Mouse (Mus musculus) left cerebral cortex, postnatal 14 days (tissue): ENCODE data around the gene Rrp7a. TPM values are rescaled to one million over a fixed set of nuclear protein-coding genes. Genes with fewer than 3 reads are reported as not detected.
"Not testable (repeated sequence)": the region's sequence is repeated elsewhere in the genome, so short reads cannot be mapped to it uniquely, and the experiment has no call there.

Experiments
- DNase-seq, 2 experiments: peaks; one replicate each; pipeline ENCODE4 v3.0.0; 2021 to 2022; ENCODE audit warnings: low spot score in 2 of 2, mixed read lengths in 1 of 2
- intact Hi-C: fragments of 180-260 bp; cut with DNase I; formaldehyde crosslinking; loops from one replicate; pipeline ENCODE4 v1.15.1; 2025
- total RNA-seq, 2 experiments: library from RNA; stranded (reverse); gene quantifications; 2 replicates each; pipeline ENCODE4 v1.2.3; 2021

Gene Rrp7a
- total RNA-seq, 2 experiments from 2014 or later, result 131 to 151 TPM

DNA sequence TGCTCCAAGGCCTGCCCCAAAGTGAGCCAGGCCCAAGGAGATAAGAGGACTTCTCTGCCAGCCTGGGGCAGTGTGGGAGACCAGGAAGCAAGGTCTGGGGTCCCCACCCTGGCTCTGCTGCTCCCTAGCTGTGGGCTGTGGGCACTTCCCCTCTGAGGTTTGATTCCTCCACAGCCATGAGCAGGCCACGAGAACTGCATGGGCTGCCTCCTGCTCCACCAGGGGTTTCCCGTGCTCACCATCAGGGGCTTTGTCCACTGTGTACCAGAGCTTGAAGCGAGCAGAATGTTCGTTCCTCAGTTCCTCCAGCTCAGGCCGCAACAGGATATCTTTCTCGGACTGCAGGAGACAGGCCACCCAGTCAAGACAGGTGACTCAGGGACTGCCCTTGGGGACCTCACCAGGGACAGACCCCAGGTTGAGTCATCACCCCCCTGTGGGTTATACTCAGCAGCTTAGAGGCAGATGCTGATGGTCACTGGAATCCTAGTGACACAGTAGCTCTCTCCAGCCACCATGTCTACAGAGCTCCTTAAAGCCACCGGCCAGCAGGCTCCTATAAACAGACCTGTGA, 36.1 kb upstream of the Rrp7a start:
- DNase-seq, result no peak
- intact Hi-C loops, result loop anchor here (5.0 to 10.0 kb wide), 2 partner anchors 49 to 356 kb away; partner anchors contain the start of gene Ttll1

DNA sequence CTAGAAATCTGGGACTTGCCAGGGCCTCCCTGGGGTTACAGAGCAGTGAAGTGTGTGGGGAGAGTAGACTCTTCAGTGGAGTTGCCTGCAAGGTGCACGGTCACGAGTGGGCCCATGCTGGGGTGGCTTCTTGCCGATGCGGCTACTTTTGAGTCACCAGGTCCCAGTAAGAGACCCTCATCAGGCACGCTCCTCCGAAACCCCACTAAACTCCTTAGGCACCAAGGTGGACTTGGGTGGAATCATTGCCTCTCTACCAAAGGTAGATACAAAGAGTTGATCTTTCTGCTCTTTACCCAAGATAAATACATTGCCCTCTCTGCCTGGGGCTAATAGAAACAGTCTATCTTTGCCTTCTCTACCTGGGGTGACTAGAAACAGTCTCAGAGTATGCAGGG, 35.1 kb upstream of the Rrp7a start:
- no peak for DNase-seq
- intact Hi-C loops, result loop anchor here (5.0 to 10.0 kb wide), 2 partner anchors 50 to 357 kb away; partner anchors contain the start of gene Ttll1

DNA sequence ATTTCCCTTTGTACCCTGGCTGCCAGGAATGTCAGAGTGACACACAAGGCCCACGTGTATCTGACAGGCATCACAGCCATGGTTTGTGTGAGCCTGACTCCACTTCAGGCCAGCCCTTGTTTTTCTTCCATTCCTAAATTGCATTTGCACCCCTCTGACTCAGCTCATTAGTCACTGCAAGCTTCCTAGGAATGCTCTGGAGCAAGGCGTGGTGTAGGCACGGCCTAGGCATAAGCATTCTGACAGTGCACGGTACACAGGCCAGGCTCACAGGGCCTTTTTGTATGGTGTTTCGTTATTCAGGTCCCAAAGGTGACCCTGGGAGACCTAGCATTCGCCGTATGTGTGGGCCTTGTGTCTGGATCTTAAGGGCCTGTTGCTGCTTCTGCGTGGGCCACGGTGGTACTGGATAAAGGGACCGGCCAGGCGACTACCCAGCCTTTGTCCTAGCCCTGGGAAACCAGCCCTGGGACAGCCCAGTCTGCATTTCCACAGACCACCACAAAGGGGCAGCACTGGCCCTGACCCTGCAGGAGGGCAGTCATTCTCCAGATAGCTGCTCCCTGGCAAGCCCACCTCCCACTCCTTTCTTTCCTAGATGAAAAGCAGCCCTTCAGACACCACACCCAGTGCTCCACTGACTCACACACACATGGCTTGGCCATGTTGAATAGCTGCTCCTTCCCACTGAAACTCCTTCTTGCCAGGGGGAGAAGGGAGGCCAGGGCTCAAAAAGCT, 34.5 kb upstream of the Rrp7a start:
- DNase-seq, result no peak
- intact Hi-C loops, result loop anchor here (5.0 to 10.0 kb wide), 2 partner anchors 50 to 358 kb away; partner anchors contain the start of gene Ttll1

DNA sequence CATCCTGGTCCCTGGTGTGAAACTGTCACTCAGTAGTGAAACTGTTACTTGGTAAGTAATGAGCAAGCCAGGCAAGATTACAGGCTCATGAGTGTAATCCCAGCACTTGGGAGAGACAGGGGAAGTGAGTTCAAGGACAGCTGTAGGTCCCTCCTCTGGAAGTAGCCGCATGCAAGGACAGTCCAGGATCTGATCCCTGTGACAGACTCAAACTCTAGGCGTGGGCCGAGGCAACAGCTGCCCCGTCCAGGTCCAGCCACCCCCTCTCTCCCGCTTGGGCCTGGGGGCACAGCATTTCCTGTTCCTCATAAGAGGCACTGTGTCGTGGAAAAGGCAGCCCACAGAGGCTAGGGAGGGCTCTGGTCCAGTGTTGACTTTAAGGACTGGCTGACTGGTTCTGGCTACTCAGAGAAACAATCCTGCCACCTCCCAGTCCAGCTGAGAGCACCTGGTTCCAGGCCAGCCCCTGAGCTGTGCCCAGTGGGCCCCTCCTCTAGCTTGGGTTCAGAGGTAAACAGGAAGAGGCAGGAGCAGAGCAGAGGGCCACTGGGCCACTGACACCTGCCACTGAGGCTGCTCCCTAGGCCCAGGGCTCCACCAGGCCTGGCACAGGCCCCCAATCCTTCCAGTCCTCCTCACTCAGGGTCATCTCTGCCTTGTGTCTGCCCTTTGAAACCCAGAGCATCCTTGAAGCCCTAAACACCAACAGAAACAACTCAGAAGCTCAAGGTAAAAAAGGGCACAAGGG, 33.2 kb upstream of the Rrp7a start:
- intact Hi-C loops, result loop anchor here (5.0 to 10.0 kb wide), 2 partner anchors 51 to 359 kb away; partner anchors contain the start of gene Ttll1
- no peak for DNase-seq

DNA sequence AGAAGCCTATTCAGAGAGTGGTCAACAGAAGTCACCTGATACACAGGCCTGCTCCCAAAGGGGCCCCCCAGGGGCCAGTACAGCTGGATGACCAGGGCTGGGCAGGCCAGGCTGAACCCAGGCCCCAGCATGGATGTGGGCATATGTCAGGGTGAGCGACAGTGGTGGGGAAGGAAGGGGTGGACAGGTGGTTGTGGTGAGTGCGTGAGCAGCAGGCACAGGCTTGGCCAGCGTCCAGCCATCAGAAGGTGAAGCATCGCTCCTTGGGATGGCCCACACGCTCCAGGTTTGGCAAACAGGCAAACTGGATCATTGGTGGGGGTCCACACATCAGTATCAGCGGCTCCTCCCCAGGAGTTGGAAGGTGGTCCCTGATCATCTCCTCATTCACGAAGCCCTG, 31.7 kb upstream of the Rrp7a start:
- DNase-seq, result no peak
- intact Hi-C loops, result loop anchor here (10.0 kb wide), 1 partner anchor 360 kb away; the partner anchor contains the start of gene Ttll1

DNA sequence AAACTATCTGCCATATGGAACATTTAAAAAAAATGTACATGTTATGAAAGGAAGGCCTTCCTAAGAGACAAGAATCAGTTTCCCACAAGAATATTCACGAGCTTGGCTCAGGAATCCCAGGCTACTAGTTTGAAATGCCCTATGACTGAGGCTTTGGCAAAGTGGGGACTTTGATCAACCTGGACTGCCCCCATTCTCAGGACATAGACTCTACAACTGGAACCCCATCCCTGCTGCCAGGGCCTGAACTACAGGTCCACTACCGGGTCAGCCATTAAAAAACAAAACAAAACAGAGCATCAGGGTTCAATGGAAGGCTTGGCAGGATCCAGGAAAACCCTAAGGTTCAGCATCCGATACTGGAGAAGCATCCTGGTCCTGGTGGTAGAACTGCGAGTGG, 28.1 kb upstream of the Rrp7a start:
- no peak for DNase-seq
- intact Hi-C loops, result loop anchor here (10.0 kb wide), 1 partner anchor 364 kb away; the partner anchor contains the start of gene Ttll1

DNA sequence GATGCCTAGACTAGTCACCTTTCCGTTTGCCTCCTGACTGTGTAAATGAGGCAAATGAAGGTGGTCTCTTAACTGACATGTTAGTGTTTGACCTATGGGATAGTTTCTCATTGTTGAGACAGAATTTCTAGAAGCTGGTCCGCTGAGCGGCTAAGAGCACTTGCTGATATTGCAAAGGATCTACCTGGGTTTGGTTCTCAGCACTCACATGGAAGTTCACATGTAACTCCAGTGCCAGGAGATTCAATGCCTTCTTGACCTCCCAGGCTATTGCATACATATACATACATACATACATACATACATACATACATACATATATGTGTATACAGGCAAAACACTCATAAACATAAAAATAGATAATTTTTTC, 27.5 kb upstream of the Rrp7a start:
- no peak for DNase-seq
- intact Hi-C loops, result loop anchor here (10.0 kb wide), 1 partner anchor 365 kb away; the partner anchor contains the start of gene Ttll1

DNA sequence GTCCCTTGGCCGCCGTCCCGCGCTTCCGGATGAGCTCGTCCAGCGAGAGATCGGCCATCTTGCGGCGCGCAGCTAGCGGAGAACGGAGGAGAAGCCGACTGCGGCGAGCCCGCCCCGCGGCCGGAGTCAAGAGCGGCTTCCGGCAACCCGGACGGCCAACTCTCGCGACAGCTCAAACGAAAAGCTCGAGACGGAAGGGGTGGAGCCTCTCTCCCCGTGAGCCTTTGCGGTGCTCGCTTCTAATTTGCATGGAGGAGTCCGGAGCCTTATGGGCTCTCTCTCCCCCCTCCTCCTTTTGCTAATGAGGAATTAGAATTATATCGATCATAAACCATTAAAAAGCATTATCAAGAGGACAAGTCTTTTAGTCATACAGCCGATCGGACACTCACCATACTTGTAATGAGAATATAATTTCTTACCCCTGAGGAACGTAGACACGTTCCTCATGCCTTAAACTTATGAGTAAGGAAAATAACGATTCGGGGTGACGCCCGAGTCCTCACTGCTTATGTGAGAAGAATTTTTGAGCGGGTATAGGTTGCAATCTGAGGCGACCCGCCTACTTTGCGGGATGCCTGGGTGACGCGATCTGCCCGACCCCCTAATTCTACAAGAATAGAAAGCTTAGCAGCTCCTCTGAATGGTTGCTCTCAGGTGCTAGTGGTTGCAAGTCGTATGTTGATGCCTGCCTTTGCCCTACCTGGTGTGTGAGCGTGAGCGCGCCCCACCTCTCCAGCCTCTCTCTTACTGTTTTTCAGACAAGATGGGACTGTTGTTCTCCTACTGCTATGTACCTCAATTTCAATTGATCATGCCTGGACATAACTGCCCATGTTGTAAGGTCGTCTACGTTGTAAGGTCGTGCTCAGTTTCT, 26.8 kb upstream of the Rrp7a start, which contains the start of gene Poldip3:
Poldip3 (minus strand) TSS at position 189 of the 877 bp plus-strand sequence.
- DNase-seq, result peak; percentile 98 to 99
- intact Hi-C loops, result loop anchor here (10.0 kb wide), 1 partner anchor 365 kb away; the partner anchor contains the start of gene Ttll1

DNA sequence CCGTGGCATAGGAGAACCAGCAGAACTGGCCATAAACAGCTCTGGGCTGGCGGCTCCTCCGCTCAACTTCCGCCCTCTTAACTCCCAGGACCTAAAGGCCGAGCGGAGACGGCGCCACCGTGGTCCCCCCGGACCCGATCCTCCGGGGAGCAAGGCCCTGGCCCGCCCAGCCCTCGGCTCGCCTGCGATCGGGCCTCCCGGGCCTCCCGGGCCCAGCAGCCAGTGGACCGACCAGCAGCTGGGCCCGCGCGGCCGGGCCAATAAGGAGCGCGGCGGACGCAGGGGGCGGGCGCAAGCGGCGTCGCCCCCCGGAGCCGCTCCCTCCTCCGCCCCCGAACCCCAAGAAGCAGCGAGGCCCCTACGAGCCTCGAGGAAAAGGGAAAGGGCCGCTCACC, 26.2 kb upstream of the Rrp7a start:
- intact Hi-C loops, result no loop called here

DNA sequence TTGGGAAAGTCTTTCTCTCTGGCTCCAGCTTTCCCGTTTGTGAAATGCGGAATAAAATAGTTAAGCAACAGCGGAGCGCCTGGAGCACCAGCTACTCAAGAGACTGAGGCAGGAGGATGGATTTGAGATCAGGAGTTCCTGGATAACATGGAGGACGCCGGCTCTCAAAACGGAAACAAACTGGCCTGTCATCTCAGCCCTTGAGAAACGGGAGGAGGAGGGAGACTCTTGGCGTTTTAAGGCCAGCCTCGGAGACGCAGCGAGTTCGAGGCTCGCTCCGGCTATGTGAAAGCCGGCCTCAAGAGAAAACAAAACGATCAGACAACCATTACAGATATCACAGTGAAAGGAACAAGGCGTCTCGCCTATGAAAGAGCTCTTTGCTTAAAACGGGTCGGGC, 25.8 kb upstream of the Rrp7a start:
- intact Hi-C loops, result no loop called here
- no peak for DNase-seq

More for the DNA sequence above, 26.2 kb upstream of the Rrp7a start:
- no peak for DNase-seq

DNA sequence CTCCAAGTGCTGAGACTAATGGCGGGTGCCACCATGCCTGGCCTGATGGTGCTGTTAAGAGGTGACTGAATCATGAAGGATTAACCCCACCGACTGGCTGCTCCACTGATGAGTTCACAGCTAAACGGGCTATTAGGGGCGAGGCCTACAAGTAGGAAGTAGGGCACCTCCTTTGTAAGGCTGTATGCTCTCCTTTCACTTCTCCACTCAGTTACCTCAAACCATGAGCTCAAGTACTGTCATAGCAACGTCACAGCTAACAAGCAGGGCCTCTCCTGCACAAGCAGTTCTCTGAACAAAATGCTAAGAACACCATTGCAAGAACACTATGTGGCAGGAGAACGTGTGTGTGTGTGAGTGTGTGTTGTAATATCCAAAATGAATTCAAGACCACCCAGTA, 22.9 kb upstream of the Rrp7a start:
- DNase-seq, result no peak
- intact Hi-C loops, result no loop called here

DNA sequence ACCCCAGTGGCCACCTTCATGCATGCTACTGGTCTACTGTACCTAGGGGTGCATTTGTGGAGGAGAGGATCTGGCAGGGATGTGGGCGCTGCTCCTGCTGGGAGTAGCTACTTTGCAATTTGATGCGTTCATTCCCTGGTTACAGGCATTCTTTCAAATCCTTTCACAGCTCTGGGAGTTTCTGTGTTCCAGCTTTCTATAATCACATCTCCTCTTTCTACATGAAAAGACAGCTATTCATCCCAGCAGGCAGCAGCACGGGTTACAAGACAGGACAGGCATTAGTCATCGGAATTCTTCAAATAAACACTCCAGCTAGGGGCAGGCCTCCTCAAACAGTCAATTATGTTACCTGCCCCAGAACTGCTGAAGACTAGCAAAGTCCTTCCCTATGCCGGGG, 20.3 kb upstream of the Rrp7a start:
- intact Hi-C loops, result no loop called here
- peak; percentile 44 to 78 for DNase-seq

DNA sequence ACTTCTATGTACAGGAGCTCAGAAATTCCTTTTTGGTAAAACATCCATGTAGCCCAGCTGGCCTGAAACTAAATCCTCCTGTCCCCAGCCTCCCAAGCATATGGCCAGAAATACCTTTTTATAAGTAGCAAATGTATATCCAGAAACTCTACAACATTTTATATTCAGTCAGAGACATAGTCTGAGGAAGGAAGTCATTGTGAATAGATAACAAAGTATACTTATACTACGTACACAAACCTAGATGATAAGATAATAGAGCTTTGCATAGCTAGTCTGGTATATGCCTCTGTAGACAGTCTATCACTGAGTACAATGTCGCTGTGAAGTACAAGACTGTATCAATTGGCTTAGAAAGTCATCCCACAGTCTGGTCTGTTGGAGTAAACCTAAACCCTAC, 13.1 kb upstream of the Rrp7a start:
- no peak for DNase-seq
- intact Hi-C loops, result no loop called here

DNA sequence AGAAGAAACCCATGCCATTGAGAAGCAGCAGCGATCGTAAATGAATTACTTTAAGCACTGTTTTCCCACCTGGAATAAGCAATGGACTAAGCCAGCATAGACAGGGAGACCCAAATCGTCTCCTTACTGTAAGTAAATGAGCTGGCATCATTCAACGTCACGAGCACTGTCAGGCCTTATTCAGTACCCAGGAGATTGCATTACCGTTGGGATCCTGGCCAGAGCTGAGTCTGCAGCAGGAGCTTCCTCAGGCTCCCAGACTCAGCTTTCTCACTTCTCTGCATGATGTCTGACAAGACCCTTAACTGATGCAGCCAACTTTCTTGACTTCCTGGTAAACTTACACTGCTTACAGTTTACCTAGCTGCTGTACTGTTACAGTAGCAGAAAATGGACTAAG, 12.1 kb upstream of the Rrp7a start:
- intact Hi-C loops, result no loop called here
- no peak for DNase-seq

DNA sequence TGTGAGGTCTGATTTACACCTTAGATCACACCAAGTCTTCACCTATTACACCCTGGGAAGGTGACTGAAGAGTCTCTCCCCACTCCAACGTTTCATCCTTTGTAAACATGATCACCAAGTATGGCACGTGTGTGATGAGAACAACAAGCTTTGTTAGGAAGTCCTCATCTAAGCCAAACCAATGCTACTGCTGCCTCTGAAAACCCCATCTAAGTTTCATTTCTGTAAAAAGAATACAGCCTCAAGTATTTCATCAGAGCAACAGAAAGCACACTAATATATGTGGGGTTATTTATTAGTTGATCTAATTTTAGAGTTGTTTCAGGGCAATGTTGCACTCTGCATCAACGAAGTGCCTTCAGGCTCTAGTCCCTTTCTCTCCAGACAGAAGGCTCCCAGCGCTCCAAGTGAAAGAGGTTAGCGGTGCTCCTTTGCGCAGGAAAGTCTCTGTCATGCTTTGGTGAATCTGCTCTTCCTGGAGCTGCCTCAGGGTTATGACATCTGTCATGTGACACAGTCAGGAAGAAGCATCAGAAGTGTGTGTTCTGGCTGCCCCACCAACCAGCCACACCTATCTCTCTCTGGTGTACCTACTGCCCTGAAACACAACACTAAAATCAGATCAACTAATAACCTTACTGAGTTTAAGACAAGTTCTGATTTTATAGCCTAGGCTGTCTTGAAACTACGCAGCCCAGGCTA, 7.1 kb upstream of the Rrp7a start:
- no peak for DNase-seq
- intact Hi-C loops, result no loop called here

DNA sequence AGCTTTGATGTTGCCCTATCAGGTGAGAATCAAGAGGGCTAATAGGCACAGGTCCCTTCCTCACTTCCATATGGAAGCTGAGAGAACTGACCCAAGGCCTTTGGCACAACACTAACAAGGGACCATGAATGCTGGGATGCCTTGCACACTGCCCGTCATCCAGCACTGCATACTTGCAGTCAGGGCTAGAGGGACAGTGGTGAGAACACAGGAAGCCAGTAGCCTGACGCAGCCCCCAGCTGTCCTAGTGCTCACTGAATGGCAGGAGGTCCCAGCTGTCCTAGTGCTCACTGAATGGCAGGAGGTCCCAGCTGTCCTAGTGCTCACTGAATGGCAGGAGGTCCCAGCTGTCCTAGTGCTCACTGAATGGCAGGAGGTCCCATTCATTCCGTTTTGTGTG, 4.4 kb upstream of the Rrp7a start:
- intact Hi-C loops, DNase-seq: not testable (repeated sequence)

DNA sequence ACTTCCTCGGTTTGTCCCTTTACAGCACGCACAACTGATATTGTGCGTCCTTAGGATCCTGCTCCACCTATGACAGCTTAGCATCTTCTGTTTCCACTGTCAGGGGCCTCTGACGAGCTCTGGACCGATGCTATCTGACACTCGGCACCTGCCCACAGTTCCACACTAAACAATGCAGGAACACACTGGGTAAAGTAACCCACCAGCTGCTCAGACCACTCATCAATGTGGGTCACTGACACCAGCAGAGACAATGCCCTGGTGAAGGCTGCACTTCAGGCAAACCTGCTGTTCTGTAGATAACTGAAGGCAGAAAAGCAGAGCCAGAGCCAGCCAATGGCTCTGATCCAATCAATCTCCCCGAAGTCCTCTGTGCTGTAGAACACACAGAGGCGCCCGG, 4.0 kb upstream of the Rrp7a start:
- no peak for DNase-seq
- intact Hi-C loops, result no loop called here

DNA sequence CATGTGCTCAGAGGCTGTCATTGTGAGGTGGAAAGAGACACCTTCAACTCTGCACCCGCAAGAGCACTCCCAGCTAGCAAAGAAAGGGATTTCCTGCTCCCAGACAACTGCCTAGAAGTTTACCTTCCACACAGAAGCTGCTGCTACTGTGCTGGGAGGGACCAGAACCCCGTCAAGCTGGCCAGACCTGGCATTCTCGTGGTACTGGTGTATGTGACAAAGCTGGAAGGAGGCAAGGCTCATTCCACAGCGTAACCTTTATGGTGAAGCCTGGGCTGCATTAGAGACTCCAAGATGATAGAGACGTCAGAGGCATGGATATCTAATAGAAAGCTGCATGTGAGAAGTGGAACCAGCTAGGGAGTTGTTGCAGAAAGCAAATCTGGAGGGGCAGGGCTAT, 2.0 kb upstream of the Rrp7a start:
- intact Hi-C loops, result loop anchor here (5.0 kb wide), 1 partner anchor 317 kb away; no protein-coding TSS in a partner anchor
- no peak for DNase-seq
